Mouse (Mus musculus): ENCODE results near the gene Arsg. TPM values are rescaled to one million over a fixed set of nuclear protein-coding genes. Genes with fewer than 3 reads are reported as not detected.

Gene Arsg
- polyA plus RNA-seq, 1 experiment = 4.0 TPM

DNA sequence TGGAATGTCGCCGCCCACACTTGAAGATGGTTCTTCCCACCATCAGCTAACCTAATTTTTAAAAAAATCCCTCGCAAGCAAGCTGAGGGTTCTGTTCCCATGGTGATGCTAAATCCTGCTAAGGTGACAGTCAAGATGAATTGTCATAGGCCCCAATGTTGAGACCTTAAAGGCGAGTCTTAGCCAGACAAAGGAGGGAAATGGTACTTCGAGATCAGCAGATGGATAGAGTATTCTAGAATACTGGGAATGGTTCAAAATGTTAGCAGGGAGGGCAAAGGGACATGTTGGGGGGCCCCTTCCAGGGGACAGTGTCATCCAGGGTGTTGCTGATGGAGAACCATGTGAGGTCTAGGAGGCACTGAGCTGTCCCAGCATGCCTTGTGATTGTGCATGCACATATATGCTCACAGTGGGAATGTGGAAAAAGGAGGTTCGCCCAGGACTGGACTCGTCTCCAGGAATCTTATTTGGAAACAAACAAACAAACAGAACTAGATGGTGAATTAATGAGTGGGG is 23.4 kb downstream of the Arsg start:
- no peaks in the 10 kb centered on the region for H3K36me3 ChIP-seq (ENCODE audit: control insufficient read depth, insufficient read depth, low read length)
- H3K4me3 ChIP-seq (ENCODE audit: control insufficient read depth, insufficient read depth, low read length) = peak overlapping the region; percentile 0; the same call in 1 of the 2 replicates
- DNase-seq = no peak
- H3K27me3 ChIP-seq (ENCODE audit: control insufficient read depth, insufficient read depth, low read length) = no peaks in the 10 kb centered on the region
- 32% methylated on average over 7 of the region's 7 CpGs for WGBS
- peaks cover 34% of the 10 kb centered on the region for H3K4me1 ChIP-seq (replicated peaks; ENCODE audit: control insufficient read depth, insufficient read depth, low read length)
- no peak overlapping the region for H3K27ac ChIP-seq (ENCODE audit: control insufficient read depth, insufficient read depth, low read length)
- TF ChIP-seq POLR2A (IDR thresholded peaks at IDR 0.05; ENCODE audit: control insufficient read depth, extremely low read depth, insufficient read depth, low read length, poor library complexity) (no peak), CTCF (IDR thresholded peaks at IDR 0.05; ENCODE audit: borderline replicate concordance, control insufficient read depth, extremely low read depth, insufficient read depth, low read length, poor library complexity) (no peak)

DNA sequence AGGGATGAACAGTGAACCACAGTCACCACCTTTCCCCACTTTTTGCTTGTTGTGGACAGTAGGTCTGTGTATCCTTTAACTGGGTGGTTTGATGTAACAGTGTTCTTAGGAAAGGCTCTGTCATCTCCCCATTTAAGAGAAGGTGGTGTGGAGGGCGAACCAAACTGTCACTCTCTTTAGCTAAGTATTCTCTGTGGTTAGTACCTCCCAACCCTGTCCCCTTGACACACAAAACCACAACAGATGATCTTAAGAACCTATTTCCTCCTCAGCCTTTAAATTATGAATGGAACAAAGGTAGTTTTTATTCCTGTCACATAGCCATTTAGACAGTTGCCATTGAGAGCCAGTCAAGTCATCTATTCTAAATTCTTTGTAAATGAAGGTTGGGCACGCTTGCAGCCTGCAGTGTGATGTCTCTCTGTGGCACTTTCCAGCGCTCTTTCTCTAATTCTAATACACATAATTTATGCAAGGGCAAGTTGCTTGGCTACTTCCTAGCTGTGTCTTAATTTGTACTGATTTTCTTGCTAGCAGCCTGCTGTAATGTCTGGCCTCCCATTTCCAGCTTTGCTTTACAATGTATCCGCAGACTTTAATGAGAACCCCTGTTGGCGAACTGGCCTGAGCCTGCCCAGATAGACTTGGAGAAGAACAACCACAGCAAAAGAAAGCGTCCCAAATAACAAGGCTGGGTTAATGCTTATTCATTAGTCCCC is 24.0 kb downstream of the Arsg start:
- H3K27me3 ChIP-seq (ENCODE audit: control insufficient read depth, insufficient read depth, low read length) = no peaks in the 10 kb centered on the region
- H3K27ac ChIP-seq (ENCODE audit: control insufficient read depth, insufficient read depth, low read length) = no peak overlapping the region
- no peaks in the 10 kb centered on the region for H3K36me3 ChIP-seq (ENCODE audit: control insufficient read depth, insufficient read depth, low read length)
- H3K4me1 ChIP-seq (replicated peaks; ENCODE audit: control insufficient read depth, insufficient read depth, low read length) = peaks cover 32% of the 10 kb centered on the region
- H3K4me3 ChIP-seq (ENCODE audit: control insufficient read depth, insufficient read depth, low read length) = no peak overlapping the region
- TF ChIP-seq CTCF (IDR thresholded peaks at IDR 0.05; ENCODE audit: borderline replicate concordance, control insufficient read depth, extremely low read depth, insufficient read depth, low read length, poor library complexity) (no peak), POLR2A (IDR thresholded peaks at IDR 0.05; ENCODE audit: control insufficient read depth, extremely low read depth, insufficient read depth, low read length, poor library complexity) (no peak)
- 29% methylated on average over 6 of the region's 6 CpGs for WGBS
- no peak for DNase-seq

DNA sequence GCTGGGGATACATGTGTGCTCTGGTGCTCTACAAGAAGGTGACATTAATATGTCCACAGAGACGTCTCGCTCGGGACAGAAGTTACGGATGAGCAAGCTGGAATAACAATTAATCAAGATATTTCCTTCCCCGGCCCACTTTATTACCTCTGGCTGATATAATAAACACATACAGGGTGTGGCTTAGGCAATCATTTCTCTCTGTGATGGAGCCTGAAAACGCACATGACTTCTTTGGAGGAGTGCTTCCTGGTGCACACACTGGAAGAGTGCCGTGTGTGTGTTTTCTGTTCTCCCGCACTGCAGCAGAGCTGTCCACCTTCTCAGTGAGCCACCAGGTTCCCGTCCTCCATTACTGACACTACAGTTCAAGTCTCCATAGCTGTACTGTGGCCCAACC is 24.8 kb downstream of the Arsg start:
- Histone ChIP-seq H3K4me1 (replicated peaks; ENCODE audit: control insufficient read depth, insufficient read depth, low read length) (peaks cover 32% of the 10 kb centered on the region), H3K4me3 (ENCODE audit: control insufficient read depth, insufficient read depth, low read length) (no peak overlapping the region), H3K27ac (ENCODE audit: control insufficient read depth, insufficient read depth, low read length) (no peak overlapping the region), H3K27me3 (ENCODE audit: control insufficient read depth, insufficient read depth, low read length) (no peaks in the 10 kb centered on the region), H3K36me3 (ENCODE audit: control insufficient read depth, insufficient read depth, low read length) (no peaks in the 10 kb centered on the region)
- WGBS = 58% methylated on average over 9 of the region's 9 CpGs
- DNase-seq = no peak
- TF ChIP-seq CTCF (IDR thresholded peaks at IDR 0.05; ENCODE audit: borderline replicate concordance, control insufficient read depth, extremely low read depth, insufficient read depth, low read length, poor library complexity) = no peak
- TF ChIP-seq POLR2A (IDR thresholded peaks at IDR 0.05; ENCODE audit: control insufficient read depth, extremely low read depth, insufficient read depth, low read length, poor library complexity) = no peak

DNA sequence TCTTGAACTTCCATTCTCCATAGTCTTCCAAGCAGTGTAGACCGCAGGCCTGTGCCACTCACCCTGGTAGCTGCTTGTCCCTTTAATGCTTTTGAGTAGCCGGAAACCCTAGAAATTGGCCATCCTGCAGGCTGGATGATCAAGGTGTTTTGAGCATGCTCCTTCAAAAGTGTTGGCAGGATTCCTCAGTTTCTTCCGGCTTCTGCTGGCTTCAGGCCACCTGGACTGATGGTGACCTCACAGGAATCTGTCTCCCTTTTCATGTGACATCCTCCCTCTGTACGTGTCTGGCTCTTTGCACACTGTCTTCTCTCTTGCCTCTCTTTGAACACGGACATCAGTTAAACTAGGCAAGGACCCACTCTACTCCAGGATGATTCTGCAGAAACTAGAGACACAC is 27.0 kb downstream of the Arsg start:
- no peak for DNase-seq
- no peak overlapping the region for H3K4me3 ChIP-seq (ENCODE audit: control insufficient read depth, insufficient read depth, low read length)
- TF ChIP-seq CTCF (IDR thresholded peaks at IDR 0.05; ENCODE audit: borderline replicate concordance, control insufficient read depth, extremely low read depth, insufficient read depth, low read length, poor library complexity) (no peak), POLR2A (IDR thresholded peaks at IDR 0.05; ENCODE audit: control insufficient read depth, extremely low read depth, insufficient read depth, low read length, poor library complexity) (no peak)
- H3K27me3 ChIP-seq (ENCODE audit: control insufficient read depth, insufficient read depth, low read length) = no peaks in the 10 kb centered on the region
- peaks cover 25% of the 10 kb centered on the region for H3K4me1 ChIP-seq (replicated peaks; ENCODE audit: control insufficient read depth, insufficient read depth, low read length)
- 86% methylated on average over 5 of the region's 5 CpGs for WGBS
- no peak overlapping the region for H3K27ac ChIP-seq (ENCODE audit: control insufficient read depth, insufficient read depth, low read length)
- no peaks in the 10 kb centered on the region for H3K36me3 ChIP-seq (ENCODE audit: control insufficient read depth, insufficient read depth, low read length)

DNA sequence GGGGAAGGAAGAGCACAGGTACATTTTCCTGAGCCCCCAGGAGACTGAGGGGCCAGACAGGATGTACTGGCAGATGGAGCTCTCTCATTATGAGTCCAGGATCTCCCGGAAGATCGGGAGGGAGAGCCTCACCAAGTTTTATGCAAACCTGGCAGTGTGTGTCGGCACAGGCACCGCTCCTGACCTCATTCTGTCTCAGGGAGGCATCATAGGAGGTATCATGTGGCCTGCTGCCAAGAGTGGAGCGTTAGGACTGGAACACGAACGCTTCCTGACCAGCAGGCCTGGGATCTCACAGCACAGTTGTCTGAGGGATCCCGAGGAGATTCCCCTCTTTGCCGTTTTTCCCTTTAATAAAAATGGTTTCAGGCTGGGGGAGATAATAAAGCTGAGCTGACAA is 31.8 kb downstream of the Arsg start:
- no peak overlapping the region for H3K4me3 ChIP-seq (ENCODE audit: control insufficient read depth, insufficient read depth, low read length)
- H3K4me1 ChIP-seq (replicated peaks; ENCODE audit: control insufficient read depth, insufficient read depth, low read length) = no peaks in the 10 kb centered on the region
- no peaks in the 10 kb centered on the region for H3K36me3 ChIP-seq (ENCODE audit: control insufficient read depth, insufficient read depth, low read length)
- 90% methylated on average over 9 of the region's 9 CpGs for WGBS
- H3K27me3 ChIP-seq (ENCODE audit: control insufficient read depth, insufficient read depth, low read length) = no peaks in the 10 kb centered on the region
- TF ChIP-seq CTCF (IDR thresholded peaks at IDR 0.05; ENCODE audit: borderline replicate concordance, control insufficient read depth, extremely low read depth, insufficient read depth, low read length, poor library complexity) = no peak
- TF ChIP-seq POLR2A (IDR thresholded peaks at IDR 0.05; ENCODE audit: control insufficient read depth, extremely low read depth, insufficient read depth, low read length, poor library complexity) = no peak
- no peak overlapping the region for H3K27ac ChIP-seq (ENCODE audit: control insufficient read depth, insufficient read depth, low read length)
- no peak for DNase-seq

DNA sequence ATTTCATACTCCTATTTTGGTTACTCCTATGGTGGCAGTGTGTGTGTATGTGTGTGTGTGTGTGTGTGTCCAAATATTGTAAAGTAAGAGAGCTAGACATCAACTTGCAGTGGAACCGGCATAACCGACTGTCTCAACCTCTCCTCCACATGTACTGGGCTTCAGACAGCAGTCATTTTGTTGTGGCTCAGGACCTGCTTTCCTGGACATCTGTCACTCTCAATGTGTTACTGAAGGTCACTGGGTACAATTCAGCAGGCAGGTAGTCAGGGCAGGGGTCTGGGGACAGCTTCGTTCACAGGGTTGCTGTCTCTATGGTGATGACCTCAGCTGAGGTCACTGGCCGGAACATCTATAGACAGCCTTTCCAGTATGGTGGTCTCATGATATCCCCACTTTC is 32.6 kb downstream of the Arsg start:
- 96% methylated on average over 4 of the region's 4 CpGs for WGBS
- Histone ChIP-seq H3K4me1 (replicated peaks; ENCODE audit: control insufficient read depth, insufficient read depth, low read length) (no peaks in the 10 kb centered on the region), H3K27ac (ENCODE audit: control insufficient read depth, insufficient read depth, low read length) (no peak overlapping the region), H3K4me3 (ENCODE audit: control insufficient read depth, insufficient read depth, low read length) (no peak overlapping the region), H3K36me3 (ENCODE audit: control insufficient read depth, insufficient read depth, low read length) (no peaks in the 10 kb centered on the region), H3K27me3 (ENCODE audit: control insufficient read depth, insufficient read depth, low read length) (no peaks in the 10 kb centered on the region)
- DNase-seq = no peak
- TF ChIP-seq CTCF (IDR thresholded peaks at IDR 0.05; ENCODE audit: borderline replicate concordance, control insufficient read depth, extremely low read depth, insufficient read depth, low read length, poor library complexity) (no peak), POLR2A (IDR thresholded peaks at IDR 0.05; ENCODE audit: control insufficient read depth, extremely low read depth, insufficient read depth, low read length, poor library complexity) (no peak)
